Mouse (Mus musculus) kidney, embryonic 14.5 days (tissue): ENCODE data around the gene Dhrs13. TPM values are rescaled to one million over a fixed set of nuclear protein-coding genes. Genes with fewer than 3 reads are reported as not detected.

Source experiments
- ATAC-seq: fragments of 200-750 bp; cut with Nextera tagmentation; 2 replicates; pipeline ENCODE4 v1.8.0; 2017; ENCODE audit warnings: moderate number of reproducible peaks, mild to moderate bottlenecking, moderate TSS enrichment, moderate library complexity; ENCODE audit not compliant: low FRiP score, low TSS enrichment
- H3K27ac ChIP-seq: fragments of 300-500 bp; sonication (generic); 2 replicates; pipeline ENCODE4 v1.5.1; 2014; ENCODE audit warnings: low read depth, mild to moderate bottlenecking, low read length, moderate library complexity, mixed read lengths
- H3K27me3 ChIP-seq: fragments of 300-500 bp; sonication (generic); 2 replicates; pipeline ENCODE4 v1.6.1; 2014; ENCODE audit warnings: mild to moderate bottlenecking, low read length; ENCODE audit not compliant: control insufficient read depth, insufficient read depth
- H3K36me3 ChIP-seq: fragments of 300-500 bp; sonication (generic); 2 replicates; pipeline ENCODE4 v1.6.1; 2014; ENCODE audit warnings: low read length, mixed read lengths; ENCODE audit not compliant: control insufficient read depth, insufficient read depth
- H3K4me1 ChIP-seq: fragments of 300-500 bp; sonication (generic); 2 replicates; pipeline ENCODE4 v1.6.1; 2014; ENCODE audit warnings: low read length, mixed read lengths; ENCODE audit not compliant: control insufficient read depth, insufficient read depth
- H3K4me2 ChIP-seq: fragments of 300-500 bp; sonication (generic); replicated peaks from 2 replicates; pipeline ENCODE4 v1.6.1; 2014; ENCODE audit warnings: low read depth, mild to moderate bottlenecking, low read length
- H3K4me3 ChIP-seq: fragments of 300-500 bp; sonication (generic); 2 replicates; pipeline ENCODE4 v1.5.1; 2014; ENCODE audit warnings: mild to moderate bottlenecking, low read length
- H3K9ac ChIP-seq: fragments of 300-500 bp; sonication (generic); 2 replicates; pipeline ENCODE4 v1.6.1; 2014; ENCODE audit warnings: low read depth, mild to moderate bottlenecking, low read length, moderate library complexity
- H3K9me3 ChIP-seq: fragments of 300-500 bp; sonication (generic); 2 replicates; pipeline ENCODE4 v1.6.1; 2016; ENCODE audit warnings: low read length; ENCODE audit not compliant: control insufficient read depth
- WGBS: fragments of 180-500 bp; shearing (Covaris S2); extraction: QIAGEN DNeasy Blood & Tissue Kit; methylation state at CpG from one replicate; pipeline ENCODE4 v1.1.7; 2014; 5-methylcytosine and 5-hydroxymethylcytosine counted together
- polyA plus RNA-seq: library from polyadenylated mRNA; unstranded; fragments of >200 nt; fragmentation: Nextera tagmentation; extraction: Ambion mirVana; gene quantifications from 2 replicates; pipeline ENCODE4 v1.2.1, GENCODE M21; 2014

Gene Dhrs13
- 20.3 and 20.4 TPM in 2 replicates for polyA plus RNA-seq

GRCm38 (mm10) chr11:78031947-78032808 is at the start of gene Dhrs13:
Gene Dhrs13, plus strand, starts transcription at chr11:78032280.
- peak within 1 kb of the TSS; percentile 62 for H3K4me3 ChIP-seq
- peak; percentile 92 for ATAC-seq
- H3K9me3 ChIP-seq = no peaks in the 10 kb centered on the region

GRCm38 (mm10) chr11:77982441-77982905 is 49.6 kb upstream of the Dhrs13 start, which contains the start of gene Phf12:
Gene Phf12, plus strand, starts transcription at chr11:77982754.
- Histone ChIP-seq H3K27ac (peak within 1 kb of the TSS; percentile 96), H3K4me1 (peaks cover 14% of the 10 kb centered on the region; the same call in 1 of the 2 replicates), H3K4me3 (peak within 1 kb of the TSS; percentile 100), H3K4me2 (peak within 1 kb of the TSS; percentile 78), H3K27me3 (0 out of 2 replicates have a peak, but pooled peaks cover 4% of the 10 kb centered on the region), H3K9me3 (no peaks in the 10 kb centered on the region), H3K9ac (peak within 1 kb of the TSS; percentile 98), H3K36me3 (peaks cover 16% of the 10 kb centered on the region)
- WGBS = under 1% methylated on average over 60 of the region's 62 CpGs
- peak; percentile 90 for ATAC-seq

More at GRCm38 (mm10) chr11:78031947-78032808, at the start of gene Dhrs13:
- H3K27ac ChIP-seq = peak within 1 kb of the TSS; percentile 63; the same call in 1 of the 2 replicates
- peak within 1 kb of the TSS; percentile 79 for H3K9ac ChIP-seq
- no peaks in the 10 kb centered on the region for H3K27me3 ChIP-seq
- H3K36me3 ChIP-seq = peaks cover 34% of the 10 kb centered on the region
- WGBS = under 1% methylated on average over 94 of the region's 96 CpGs
- peaks cover 13% of the 10 kb centered on the region for H3K4me1 ChIP-seq
- peak within 1 kb of the TSS; percentile 86 for H3K4me2 ChIP-seq

- H3K4me1 ChIP-seq = peaks cover 14% of the 10 kb centered on the region; the same call in 1 of the 2 replicates
- peak overlapping the region; percentile 100 for H3K4me3 ChIP-seq
- WGBS = under 1% methylated on average over 30 of the region's 32 CpGs
Observed at GRCm38 (mm10) chr11:77983191-77983936, 48.7 kb upstream of the Dhrs13 start.

GRCm38 (mm10) chr11:77983937-77984835 is 47.9 kb upstream of the Dhrs13 start:
- Histone ChIP-seq H3K36me3 (peaks cover 29% of the 10 kb centered on the region), H3K4me2 (peak overlapping the region; percentile 78), H3K27me3 (no peaks in the 10 kb centered on the region), H3K9me3 (no peaks in the 10 kb centered on the region), H3K27ac (peak overlapping the region; percentile 94), H3K9ac (peak overlapping the region; percentile 98), H3K4me1 (peaks cover 14% of the 10 kb centered on the region; the same call in 1 of the 2 replicates), H3K4me3 (peak overlapping the region; percentile 100)
- no peak for ATAC-seq
- WGBS = 0% methylated on average over 46 of the region's 63 CpGs

More at GRCm38 (mm10) chr11:77983191-77983936, 48.7 kb upstream of the Dhrs13 start:
- peak overlapping the region; percentile 98 for H3K9ac ChIP-seq
- peak overlapping the region; percentile 94 for H3K27ac ChIP-seq
- peaks cover 21% of the 10 kb centered on the region for H3K36me3 ChIP-seq
- H3K9me3 ChIP-seq = no peaks in the 10 kb centered on the region
- H3K27me3 ChIP-seq = 0 out of 2 replicates have a peak, but pooled peaks cover 4% of the 10 kb centered on the region
- ATAC-seq = no peak
- peak overlapping the region; percentile 78 for H3K4me2 ChIP-seq

- H3K9me3 ChIP-seq = no peaks in the 10 kb centered on the region
- H3K4me1 ChIP-seq = peaks cover 14% of the 10 kb centered on the region; the same call in 1 of the 2 replicates
- ATAC-seq = no peak
- peak overlapping the region; percentile 78 for H3K4me2 ChIP-seq
- no peaks in the 10 kb centered on the region for H3K27me3 ChIP-seq
- peak overlapping the region; percentile 98 for H3K9ac ChIP-seq
- peak overlapping the region; percentile 94 for H3K27ac ChIP-seq
- peak overlapping the region; percentile 100 for H3K4me3 ChIP-seq
- under 1% methylated on average over 13 of the region's 13 CpGs for WGBS
- H3K36me3 ChIP-seq = peaks cover 34% of the 10 kb centered on the region
Observed at GRCm38 (mm10) chr11:77984836-77985231, 47.2 kb upstream of the Dhrs13 start.

GRCm38 (mm10) chr11:77985541-77986065 is 46.5 kb upstream of the Dhrs13 start:
- H3K9me3 ChIP-seq = no peaks in the 10 kb centered on the region
- H3K27ac ChIP-seq = peak overlapping the region; percentile 94; the same call in 1 of the 2 replicates
- peak overlapping the region; percentile 78 for H3K4me2 ChIP-seq
- H3K4me1 ChIP-seq = peaks cover 14% of the 10 kb centered on the region; the same call in 1 of the 2 replicates
- WGBS = 78% methylated on average over 3 of the region's 3 CpGs
- no peaks in the 10 kb centered on the region for H3K27me3 ChIP-seq
- H3K4me3 ChIP-seq = peak overlapping the region; percentile 100
- peaks cover 39% of the 10 kb centered on the region for H3K36me3 ChIP-seq
- H3K9ac ChIP-seq = peak overlapping the region; percentile 98; the same call in 1 of the 2 replicates
- no peak for ATAC-seq

GRCm38 (mm10) chr11:77989071-77989690 is 42.9 kb upstream of the Dhrs13 start:
- Histone ChIP-seq H3K27ac (no peak overlapping the region), H3K4me2 (no peak overlapping the region), H3K9ac (no peak overlapping the region), H3K9me3 (no peaks in the 10 kb centered on the region), H3K27me3 (no peaks in the 10 kb centered on the region), H3K4me1 (peaks cover 11% of the 10 kb centered on the region; the same call in 1 of the 2 replicates), H3K36me3 (peaks cover 56% of the 10 kb centered on the region), H3K4me3 (no peak overlapping the region)
- 95% methylated on average over 13 of the region's 13 CpGs for WGBS
- ATAC-seq = no peak
